Mouse (Mus musculus) hindbrain, embryonic 14.5 days (tissue): ENCODE data around the gene Dcdc2a. TPM values are rescaled to one million over a fixed set of nuclear protein-coding genes. Genes with fewer than 3 reads are reported as not detected.

Experiments used
- ATAC-seq: fragments of 200-750 bp; cut with Nextera tagmentation; 2 replicates; pipeline ENCODE4 v1.8.0; 2017; ENCODE audit warnings: moderate number of reproducible peaks, mild to moderate bottlenecking, moderate TSS enrichment, moderate library complexity; ENCODE audit not compliant: low FRiP score
- DNase-seq: peaks from one replicate; pipeline ENCODE4 v3.0.0-alpha.2; 2015; ENCODE audit warnings: low spot score
- H3K27ac ChIP-seq: fragments of 300-500 bp; sonication (generic); 2 replicates; pipeline ENCODE4 v1.5.1; 2014; ENCODE audit warnings: mild to moderate bottlenecking, moderate library complexity
- H3K27me3 ChIP-seq: fragments of 300-500 bp; sonication (generic); 2 replicates; pipeline ENCODE4 v1.6.1; 2014; ENCODE audit warnings: mild to moderate bottlenecking, low read length, mixed read lengths; ENCODE audit not compliant: control insufficient read depth, insufficient read depth
- H3K36me3 ChIP-seq: fragments of 300-500 bp; sonication (generic); replicated peaks from 2 replicates; pipeline ENCODE4 v1.6.1; 2014; ENCODE audit not compliant: control insufficient read depth, insufficient read depth
- H3K4me1 ChIP-seq: fragments of 300-500 bp; sonication (generic); replicated peaks from 2 replicates; pipeline ENCODE4 v1.6.1; 2014; ENCODE audit warnings: antibody characterized with exemption, low read length, mixed read lengths; ENCODE audit not compliant: control insufficient read depth, insufficient read depth
- H3K4me2 ChIP-seq: fragments of 300-500 bp; sonication (generic); replicated peaks from 2 replicates; pipeline ENCODE4 v1.6.1; 2014; ENCODE audit warnings: mild to moderate bottlenecking, moderate library complexity
- H3K4me3 ChIP-seq: fragments of 300-500 bp; sonication (generic); replicated peaks from 2 replicates; pipeline ENCODE4 v1.5.1; 2014; ENCODE audit warnings: mild to moderate bottlenecking, low read length
- H3K9ac ChIP-seq: fragments of 300-500 bp; sonication (generic); 2 replicates; pipeline ENCODE4 v1.6.1; 2014
- H3K9me3 ChIP-seq: fragments of 300-500 bp; sonication (generic); 2 replicates; pipeline ENCODE4 v1.6.1; 2016; ENCODE audit warnings: low read length; ENCODE audit not compliant: control insufficient read depth
- WGBS: fragments of 180-500 bp; shearing (Covaris S2); extraction: QIAGEN DNeasy Blood & Tissue Kit; methylation state at CpG from one replicate; pipeline ENCODE4 v1.1.7; 2014; 5-methylcytosine and 5-hydroxymethylcytosine counted together
- polyA plus RNA-seq: library from polyadenylated mRNA; unstranded; fragments of >200 nt; fragmentation: Nextera tagmentation; extraction: Ambion mirVana; gene quantifications from 2 replicates; pipeline ENCODE4 v1.2.1, GENCODE M21; 2014

Dcdc2a gene
- polyA plus RNA-seq, 1 experiment from 2014 or later = 3.9 TPM

DNA sequence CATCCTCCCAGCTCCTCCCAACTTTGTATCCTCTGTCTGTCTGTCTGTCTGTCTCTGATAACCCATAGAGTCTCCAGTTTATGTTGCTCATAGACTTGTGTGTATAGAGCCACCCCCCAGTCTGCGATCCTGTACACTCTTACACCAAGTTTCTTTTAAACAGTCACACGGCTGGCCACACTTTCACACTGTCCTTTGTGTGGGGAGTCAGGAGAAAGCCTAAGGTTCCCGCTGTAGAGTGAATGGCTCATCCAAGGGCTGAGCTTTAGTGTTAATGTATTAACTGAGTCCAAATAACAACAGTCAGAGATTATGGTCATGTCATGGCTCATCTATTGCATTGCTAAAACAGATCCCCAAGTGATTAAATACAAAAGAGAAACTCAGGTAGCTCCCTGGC, 87.3 kb downstream of the Dcdc2a start:
- H3K36me3 ChIP-seq = no peaks in the 10 kb centered on the region
- no peak for DNase-seq
- H3K9me3 ChIP-seq = no peaks in the 10 kb centered on the region
- H3K4me2 ChIP-seq = no peak overlapping the region
- 82% methylated on average over 3 of the region's 3 CpGs for WGBS
- no peak overlapping the region for H3K4me3 ChIP-seq
- no peaks in the 10 kb centered on the region for H3K27me3 ChIP-seq
- H3K4me1 ChIP-seq = no peaks in the 10 kb centered on the region
- no peak for ATAC-seq
- no peak overlapping the region for H3K27ac ChIP-seq
- no peak overlapping the region for H3K9ac ChIP-seq

DNA sequence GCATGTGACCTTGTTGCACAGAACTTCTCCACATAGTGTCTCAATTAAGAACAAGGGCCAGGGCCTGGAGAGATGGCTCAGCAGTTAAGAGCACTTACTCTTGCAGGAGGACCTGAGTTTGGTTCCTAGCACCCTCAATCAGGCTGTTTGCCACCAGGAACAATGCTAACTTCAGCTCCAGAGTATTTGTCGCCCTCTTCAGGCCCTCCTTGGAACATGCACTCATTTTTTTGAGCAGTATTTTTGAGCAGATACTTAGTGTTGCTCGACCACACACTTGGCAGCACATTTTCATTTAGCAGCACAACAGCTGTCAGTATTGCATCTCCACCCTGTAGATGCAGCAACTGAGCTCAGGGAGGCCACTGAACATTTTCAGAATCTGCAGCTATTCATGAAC, 88.3 kb downstream of the Dcdc2a start:
- 73% methylated on average over 2 of the region's 2 CpGs for WGBS
- H3K4me1 ChIP-seq = no peaks in the 10 kb centered on the region
- DNase-seq (no peak), ATAC-seq (no peak)
- H3K27me3 ChIP-seq = no peaks in the 10 kb centered on the region
- no peak overlapping the region for H3K4me3 ChIP-seq
- no peaks in the 10 kb centered on the region for H3K36me3 ChIP-seq
- H3K4me2 ChIP-seq = no peak overlapping the region
- no peak overlapping the region for H3K27ac ChIP-seq
- H3K9me3 ChIP-seq = no peaks in the 10 kb centered on the region
- no peak overlapping the region for H3K9ac ChIP-seq

DNA sequence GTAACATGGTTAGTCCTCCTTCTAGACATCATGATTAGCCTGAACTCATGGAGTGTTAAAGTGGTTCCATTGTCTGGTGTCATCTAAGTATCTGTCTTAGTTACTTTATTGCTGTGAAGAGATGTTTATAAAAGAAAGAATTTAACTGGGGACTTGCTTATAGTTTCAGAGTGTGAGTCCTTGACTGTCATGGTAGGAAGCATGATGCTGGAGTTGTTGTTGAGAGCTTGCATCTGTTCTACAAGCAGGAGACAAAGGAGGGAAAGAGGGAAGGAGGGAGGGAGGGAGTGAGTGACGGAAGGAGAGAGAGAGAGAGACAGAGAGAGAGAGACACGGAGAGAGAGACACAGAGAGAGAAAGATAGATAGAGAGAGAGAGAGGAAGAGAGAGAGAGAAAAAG, 90.4 kb downstream of the Dcdc2a start:
- 85% methylated on average over 2 of the region's 2 CpGs for WGBS
- DNase-seq = no peak
- Histone ChIP-seq H3K4me2 (no peak overlapping the region), H3K9ac (no peak overlapping the region), H3K4me1 (no peaks in the 10 kb centered on the region), H3K36me3 (no peaks in the 10 kb centered on the region), H3K27me3 (no peaks in the 10 kb centered on the region), H3K4me3 (no peak overlapping the region), H3K9me3 (no peaks in the 10 kb centered on the region), H3K27ac (no peak overlapping the region)
- no peak for ATAC-seq

DNA sequence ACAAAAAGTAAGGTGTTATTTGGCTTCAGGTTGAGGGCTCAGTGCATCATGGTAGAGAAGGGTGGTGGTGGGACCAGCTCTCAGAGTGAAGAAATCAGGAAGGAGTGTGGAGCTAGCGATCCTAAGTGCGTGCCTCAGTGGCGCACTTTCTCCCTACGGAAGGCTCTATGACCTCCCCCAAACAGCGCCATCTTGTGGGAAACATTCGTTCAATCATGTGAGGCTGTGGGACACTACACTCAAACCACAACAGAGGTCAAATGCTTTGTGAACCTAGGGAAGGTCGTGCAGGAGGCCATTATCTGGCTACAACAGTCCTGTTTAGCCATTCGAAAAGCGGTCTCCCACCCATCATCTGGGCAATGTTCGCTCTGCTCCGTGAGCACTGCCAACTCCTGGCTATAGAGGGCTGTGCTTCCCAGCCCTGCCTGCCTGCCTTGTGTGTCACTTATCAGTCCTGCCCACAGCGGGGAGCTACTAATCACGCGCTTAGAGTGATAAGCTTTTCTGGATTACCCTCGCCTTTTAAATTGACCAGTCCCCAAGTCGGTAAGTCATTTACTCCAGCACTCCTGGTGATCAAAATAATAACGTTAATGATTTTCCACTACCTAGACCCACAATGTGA, 94.5 kb downstream of the Dcdc2a start:
- no peaks in the 10 kb centered on the region for H3K4me1 ChIP-seq

DNA sequence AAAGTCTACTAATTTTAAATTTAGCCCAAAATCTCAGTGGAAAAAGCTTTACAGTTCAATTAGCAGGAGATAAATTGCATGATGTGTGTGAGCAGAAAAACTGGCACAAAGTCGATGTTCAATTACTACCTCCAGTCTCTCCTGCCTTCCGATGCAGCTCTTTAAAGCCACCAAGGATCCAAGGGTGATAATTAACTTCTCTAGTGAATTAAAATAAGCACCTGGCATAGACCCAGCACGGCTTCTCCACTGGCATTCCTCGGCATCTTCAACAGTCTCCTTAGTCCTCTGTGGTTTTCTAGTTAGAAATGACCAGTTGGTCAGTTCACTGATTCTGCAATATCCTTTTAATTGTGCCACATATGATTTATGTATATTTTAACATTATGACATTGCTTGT, 95.1 kb downstream of the Dcdc2a start:
- no peaks in the 10 kb centered on the region for H3K36me3 ChIP-seq
- WGBS = 34% methylated on average over 4 of the region's 4 CpGs
- no peaks in the 10 kb centered on the region for H3K27me3 ChIP-seq
- no peak overlapping the region for H3K4me2 ChIP-seq
- no peak overlapping the region for H3K27ac ChIP-seq
- H3K4me3 ChIP-seq = no peak overlapping the region
- no peaks in the 10 kb centered on the region for H3K4me1 ChIP-seq
- no peaks in the 10 kb centered on the region for H3K9me3 ChIP-seq
- DNase-seq = no peak
- no peak overlapping the region for H3K9ac ChIP-seq
- ATAC-seq = no peak

More for the DNA sequence above, 94.5 kb downstream of the Dcdc2a start:
- H3K9me3 ChIP-seq = no peaks in the 10 kb centered on the region
- no peak overlapping the region for H3K27ac ChIP-seq
- no peak overlapping the region for H3K9ac ChIP-seq
- ATAC-seq (no peak), DNase-seq (no peak)
- H3K4me2 ChIP-seq = no peak overlapping the region
- H3K4me3 ChIP-seq = no peak overlapping the region
- H3K27me3 ChIP-seq = no peaks in the 10 kb centered on the region
- WGBS = 30% methylated on average over 17 of the region's 17 CpGs
- no peaks in the 10 kb centered on the region for H3K36me3 ChIP-seq

DNA sequence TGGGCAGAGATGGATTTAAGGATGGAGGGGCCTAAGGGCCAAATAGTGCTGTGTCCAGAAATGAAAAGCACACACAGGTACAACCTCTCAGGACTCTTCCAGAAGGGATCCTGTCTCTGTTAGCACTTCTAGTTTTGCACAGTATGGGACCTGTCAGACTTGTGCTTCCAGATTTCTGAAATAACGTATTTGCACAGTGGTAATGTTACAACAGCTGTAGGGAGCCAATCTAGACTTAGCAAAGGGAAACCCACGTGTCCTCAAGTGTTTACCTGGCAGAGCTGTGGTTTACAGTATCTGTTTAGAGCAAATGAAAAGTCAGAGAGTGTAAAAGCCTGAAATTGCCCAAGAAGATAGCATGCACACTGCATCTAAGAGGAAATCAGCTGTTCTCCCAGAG, 104.1 kb downstream of the Dcdc2a start:
- Histone ChIP-seq H3K4me3 (no peak overlapping the region), H3K36me3 (no peaks in the 10 kb centered on the region), H3K27ac (no peak overlapping the region), H3K9ac (no peak overlapping the region), H3K27me3 (no peaks in the 10 kb centered on the region), H3K4me1 (no peaks in the 10 kb centered on the region), H3K4me2 (no peak overlapping the region), H3K9me3 (no peaks in the 10 kb centered on the region)
- WGBS = 80% methylated on average over 2 of the region's 2 CpGs
- DNase-seq (no peak), ATAC-seq (no peak)

DNA sequence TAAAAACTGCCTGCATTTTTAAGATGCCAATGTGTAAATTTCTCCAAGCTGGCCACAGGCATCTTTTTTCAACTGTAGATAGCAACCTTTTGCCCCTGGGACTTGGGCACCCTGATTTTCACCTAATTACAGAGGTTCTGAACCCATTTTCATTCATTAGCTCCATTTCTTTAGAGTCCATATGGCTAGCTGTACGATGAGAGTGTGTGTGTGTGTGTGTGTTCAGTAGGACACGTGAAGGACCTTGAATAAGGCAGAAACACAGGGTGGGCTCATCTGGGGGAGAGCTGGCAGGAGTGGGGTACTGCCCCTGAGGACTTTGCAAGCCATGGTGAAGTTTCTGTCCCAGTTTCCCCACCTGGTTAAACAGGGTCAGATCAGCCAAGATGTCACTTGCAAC, 105.0 kb downstream of the Dcdc2a start:
- no peak for ATAC-seq

DNA sequence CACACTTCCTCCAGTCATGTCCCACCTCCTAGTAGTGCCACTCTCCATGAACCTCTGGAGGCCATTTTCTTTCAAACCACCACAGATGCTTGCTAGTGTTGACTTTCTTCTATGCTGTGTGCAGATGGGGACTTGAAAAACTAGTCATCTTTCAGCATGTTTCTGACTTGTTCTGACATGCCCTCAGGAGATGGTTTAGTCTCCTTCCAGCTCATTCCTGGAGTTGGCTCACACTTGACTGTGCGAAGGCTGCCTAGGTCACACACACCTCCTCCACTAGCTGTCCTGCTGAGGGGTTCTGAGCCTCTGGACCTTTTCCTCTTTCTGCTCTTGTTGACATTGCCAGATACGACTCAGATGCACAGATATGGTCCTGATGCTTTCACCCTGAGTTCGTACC, 106.8 kb downstream of the Dcdc2a start:
- DNase-seq (no peak), ATAC-seq (no peak)
- Histone ChIP-seq H3K27ac (no peak overlapping the region), H3K27me3 (no peaks in the 10 kb centered on the region), H3K4me2 (no peak overlapping the region), H3K9ac (no peak overlapping the region), H3K9me3 (no peaks in the 10 kb centered on the region), H3K4me1 (no peaks in the 10 kb centered on the region), H3K4me3 (no peak overlapping the region), H3K36me3 (no peaks in the 10 kb centered on the region)
- 96% methylated on average over 3 of the region's 3 CpGs for WGBS

More for the DNA sequence above, 105.0 kb downstream of the Dcdc2a start:
- no peaks in the 10 kb centered on the region for H3K9me3 ChIP-seq
- no peaks in the 10 kb centered on the region for H3K27me3 ChIP-seq
- H3K4me3 ChIP-seq = no peak overlapping the region
- H3K4me1 ChIP-seq = no peaks in the 10 kb centered on the region
- H3K4me2 ChIP-seq = no peak overlapping the region
- no peak overlapping the region for H3K9ac ChIP-seq
- no peak overlapping the region for H3K27ac ChIP-seq
- 74% methylated on average over 2 of the region's 2 CpGs for WGBS
- H3K36me3 ChIP-seq = no peaks in the 10 kb centered on the region
- DNase-seq = no peak

DNA sequence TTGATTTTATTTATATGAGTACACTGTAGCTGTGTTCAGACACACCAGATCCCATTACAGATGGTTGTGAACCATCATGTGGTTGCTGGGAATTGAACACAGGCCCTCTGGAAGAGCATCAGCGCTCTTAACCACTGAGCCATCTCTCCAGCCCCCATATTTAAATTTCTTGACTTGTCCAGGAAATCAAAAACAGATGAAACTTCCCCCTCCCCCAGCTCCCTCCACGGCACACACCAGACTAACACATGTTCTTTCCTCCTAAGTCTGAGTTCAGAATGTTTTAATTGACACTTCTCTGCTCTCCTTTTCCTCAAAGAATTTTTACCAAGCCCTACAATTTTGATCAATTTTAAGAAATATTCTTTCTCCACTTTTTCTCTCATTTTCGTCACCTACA, 113.1 kb downstream of the Dcdc2a start:
- WGBS = 87% methylated on average over 3 of the region's 3 CpGs
- no peak overlapping the region for H3K4me2 ChIP-seq
- no peaks in the 10 kb centered on the region for H3K9me3 ChIP-seq
- H3K27ac ChIP-seq = no peak overlapping the region
- ATAC-seq (no peak), DNase-seq (no peak)
- no peaks in the 10 kb centered on the region for H3K36me3 ChIP-seq
- no peak overlapping the region for H3K9ac ChIP-seq
- no peak overlapping the region for H3K4me3 ChIP-seq
- no peaks in the 10 kb centered on the region for H3K4me1 ChIP-seq
- no peaks in the 10 kb centered on the region for H3K27me3 ChIP-seq

DNA sequence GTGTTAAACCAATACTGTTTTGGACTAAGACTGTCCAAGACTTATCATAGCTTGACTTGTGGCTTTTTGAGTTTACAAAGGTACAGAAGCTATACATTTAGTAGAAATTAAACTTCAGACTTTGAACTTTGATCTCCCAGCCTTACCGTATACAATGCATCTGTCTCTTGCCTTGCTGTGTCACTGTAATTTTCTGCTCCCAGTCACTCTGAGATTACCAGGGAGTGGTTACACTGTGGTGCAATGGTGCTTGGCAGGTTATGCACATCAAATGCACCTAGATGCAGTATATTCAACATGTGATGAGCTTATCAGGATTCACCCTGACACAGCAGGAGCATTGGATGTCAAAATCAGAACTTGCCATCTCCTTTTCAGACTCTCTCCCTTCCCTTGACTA, 122.0 kb downstream of the Dcdc2a start:
- Histone ChIP-seq H3K9me3 (no peaks in the 10 kb centered on the region), H3K27ac (no peak overlapping the region), H3K4me1 (no peaks in the 10 kb centered on the region), H3K36me3 (no peaks in the 10 kb centered on the region), H3K27me3 (no peaks in the 10 kb centered on the region), H3K4me3 (no peak overlapping the region), H3K4me2 (no peak overlapping the region), H3K9ac (no peak overlapping the region)
- ATAC-seq (no peak), DNase-seq (no peak)
- WGBS = 88% methylated on average over 1 of the region's 1 CpGs
